Mouse (Mus musculus): ENCODE measurements around the gene Nt5c3b. TPM values are rescaled to one million over a fixed set of nuclear protein-coding genes. Genes with fewer than 3 reads are reported as not detected.

Gene Nt5c3b
- polyA plus RNA-seq, 1 experiment from 2014 or later = 70.4 TPM

DNA sequence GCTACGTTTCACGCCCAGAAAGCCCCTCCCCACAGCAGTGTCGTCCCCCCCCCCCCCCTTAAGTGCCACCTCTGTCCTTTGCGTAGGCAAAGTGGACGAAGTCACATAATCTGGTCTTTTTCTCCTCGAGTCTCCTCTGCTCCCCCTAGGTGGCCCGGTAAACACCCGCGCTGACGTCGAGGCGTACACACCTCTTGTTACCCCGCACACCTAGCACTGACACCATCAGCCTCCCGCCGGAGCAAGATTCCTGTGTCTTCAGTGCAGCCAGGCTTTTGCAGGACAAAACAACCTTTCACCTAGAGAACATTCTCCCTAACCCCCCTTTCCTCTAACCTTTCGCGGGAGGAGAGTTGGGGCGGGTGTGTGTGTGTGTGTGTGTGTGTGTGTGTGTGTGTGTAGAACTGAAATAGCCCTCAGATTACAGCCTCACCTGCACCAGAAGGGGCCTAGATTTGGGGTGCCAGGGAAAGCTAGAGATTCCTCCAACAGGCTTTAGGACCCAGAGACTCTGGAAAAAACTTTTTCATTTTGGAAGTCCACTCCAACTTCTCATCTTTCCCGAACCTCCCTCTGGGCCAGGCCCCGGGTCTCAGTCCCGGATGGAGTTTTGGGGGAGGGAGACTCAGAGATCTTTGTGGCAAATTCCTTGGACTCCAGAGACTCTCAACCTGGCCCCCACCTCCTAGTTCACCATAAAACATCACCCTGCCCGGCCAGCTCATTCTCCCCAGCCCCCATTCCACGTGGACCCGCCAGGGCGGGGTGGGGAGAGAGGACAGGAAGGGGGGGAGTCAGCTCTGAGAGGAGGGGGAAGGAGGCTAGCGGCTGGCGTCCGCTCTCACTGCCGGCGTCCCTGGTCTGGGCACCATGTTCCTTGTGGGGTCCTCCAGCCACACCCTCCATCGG lies 26.4 kb downstream of the Nt5c3b start, which contains the start of gene Fkbp10:
Gene Fkbp10, plus strand, starts transcription at position 784 of the 909 bp plus-strand sequence.
- H3K9ac ChIP-seq (ENCODE audit: low read depth, low read length) = peak within 1 kb of the TSS; percentile 61
- peaks cover 15% of the 10 kb centered on the region for H3K4me1 ChIP-seq (replicated peaks; ENCODE audit: control insufficient read depth, insufficient read depth, low read length)
- 1% methylated on average over 31 of the region's 31 CpGs for WGBS

DNA sequence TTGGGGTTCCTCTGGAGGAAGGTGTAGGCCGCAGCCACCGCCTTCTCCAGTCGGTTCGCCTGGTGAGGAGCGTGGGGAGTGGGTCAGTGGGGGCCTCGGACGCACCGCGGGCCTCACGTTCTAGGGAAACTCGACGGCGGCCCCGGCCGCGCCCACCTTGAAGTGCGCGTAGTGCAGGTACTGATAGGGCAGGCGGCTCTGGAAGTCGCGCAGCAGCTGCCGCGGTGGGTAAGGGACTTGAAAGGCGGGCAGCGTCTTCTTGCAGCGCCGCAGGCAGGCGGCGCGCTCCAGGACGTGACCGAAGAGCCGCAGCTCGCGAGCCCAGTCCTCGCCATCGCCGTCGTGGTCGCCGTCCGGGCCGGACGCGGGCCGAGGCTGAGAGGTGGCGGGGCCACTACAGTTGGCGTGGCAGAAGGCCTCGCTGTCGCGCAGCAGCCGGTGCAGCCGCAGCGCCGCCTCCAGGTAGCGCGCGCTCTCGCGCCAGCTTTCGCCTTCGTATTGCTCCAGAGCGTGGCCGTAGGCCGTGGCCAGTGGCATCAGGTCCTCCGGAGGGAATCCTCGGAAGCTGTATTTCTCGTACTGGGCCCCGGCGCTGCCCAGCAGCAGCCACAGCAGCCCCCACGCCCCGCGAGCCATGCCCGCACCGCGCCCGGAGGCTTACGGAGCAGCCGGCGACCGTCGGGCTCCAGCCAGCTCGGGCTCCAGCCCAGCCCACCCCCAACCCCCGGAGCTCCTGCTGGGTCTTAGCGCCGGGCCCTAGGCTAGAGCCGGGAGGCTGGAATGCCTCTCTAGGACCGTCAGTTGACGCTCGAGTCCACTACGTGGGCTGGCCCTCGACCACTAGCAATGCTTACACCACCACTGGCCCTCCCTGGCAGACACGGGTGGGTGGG lies 27.3 kb downstream of the Nt5c3b start, which contains the start of gene P3h4:
Gene P3h4, minus strand, starts transcription at position 816 of the 893 bp plus-strand sequence.
- Histone ChIP-seq H3K27ac (ENCODE audit: low read depth, low read length) (peak within 1 kb of the TSS; percentile 84), H3K4me1 (replicated peaks; ENCODE audit: control insufficient read depth, insufficient read depth, low read length) (peaks cover 15% of the 10 kb centered on the region), H3K4me2 (peak within 1 kb of the TSS; percentile 84), H3K36me3 (ENCODE audit: control insufficient read depth, insufficient read depth, low read length) (peaks cover 2% of the 10 kb centered on the region), H3K9ac (ENCODE audit: low read depth, low read length) (peak within 1 kb of the TSS; percentile 61), H3K4me3 (ENCODE audit: low read depth, low read length) (peak within 1 kb of the TSS; percentile 65), H3K9me3 (ENCODE audit: control insufficient read depth, low read length) (no peaks in the 10 kb centered on the region), H3K27me3 (replicated peaks; ENCODE audit: control insufficient read depth, insufficient read depth, low read length) (peaks cover 37% of the 10 kb centered on the region)
- peak; percentile 84 for DNase-seq (ENCODE audit: low spot score)
- WGBS = 1% methylated on average over 93 of the region's 93 CpGs
- peak; percentile 81 for ATAC-seq (replicated peaks; ENCODE audit: low FRiP score)

More for the DNA sequence above, 26.4 kb downstream of the Nt5c3b start, which contains the start of gene Fkbp10:
- Histone ChIP-seq H3K9me3 (ENCODE audit: control insufficient read depth, low read length) (no peaks in the 10 kb centered on the region), H3K27me3 (replicated peaks; ENCODE audit: control insufficient read depth, insufficient read depth, low read length) (peaks cover 37% of the 10 kb centered on the region), H3K4me2 (peak within 1 kb of the TSS; percentile 84), H3K36me3 (ENCODE audit: control insufficient read depth, insufficient read depth, low read length) (no peaks in the 10 kb centered on the region; the same call in 1 of the 2 replicates), H3K27ac (ENCODE audit: low read depth, low read length) (peak within 1 kb of the TSS; percentile 84), H3K4me3 (ENCODE audit: low read depth, low read length) (peak within 1 kb of the TSS; percentile 65)
- DNase-seq (ENCODE audit: low spot score) (peak; percentile 68), ATAC-seq (replicated peaks; ENCODE audit: low FRiP score) (peak; percentile 46)

DNA sequence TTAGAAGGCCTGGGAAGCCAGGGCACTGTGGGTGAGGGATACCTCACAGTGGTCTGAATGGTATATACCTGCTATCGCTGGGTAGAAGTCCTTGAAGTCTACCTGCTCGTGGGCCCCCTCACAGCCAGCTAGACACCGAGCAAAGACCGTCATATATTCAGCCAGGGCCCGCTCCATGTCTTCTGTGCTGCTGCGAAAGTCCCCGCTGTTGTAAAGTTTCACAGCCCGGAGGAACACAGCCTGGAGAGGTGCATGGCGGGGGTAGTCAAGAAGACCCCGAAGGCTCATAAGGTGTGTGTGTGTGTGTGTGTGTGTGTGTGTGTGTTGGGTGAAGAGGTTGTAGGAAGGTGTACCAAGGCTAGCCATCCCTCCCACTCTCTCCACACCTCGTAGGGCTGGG lies 28.1 kb downstream of the Nt5c3b start:
- DNase-seq (ENCODE audit: low spot score) (no peak), ATAC-seq (replicated peaks; ENCODE audit: low FRiP score) (no peak)
- H3K4me1 ChIP-seq (replicated peaks; ENCODE audit: control insufficient read depth, insufficient read depth, low read length) = peaks cover 15% of the 10 kb centered on the region
- H3K4me3 ChIP-seq (ENCODE audit: low read depth, low read length) = peak overlapping the region; percentile 65
- 71% methylated on average over 11 of the region's 11 CpGs for WGBS
- peak overlapping the region; percentile 84; the same call in 1 of the 2 replicates for H3K27ac ChIP-seq (ENCODE audit: low read depth, low read length)
- H3K27me3 ChIP-seq (replicated peaks; ENCODE audit: control insufficient read depth, insufficient read depth, low read length) = peaks cover 37% of the 10 kb centered on the region
- peak overlapping the region; percentile 84 for H3K4me2 ChIP-seq
- H3K9ac ChIP-seq (ENCODE audit: low read depth, low read length) = peak overlapping the region; percentile 61
- H3K9me3 ChIP-seq (ENCODE audit: control insufficient read depth, low read length) = no peaks in the 10 kb centered on the region
- peaks cover 5% of the 10 kb centered on the region for H3K36me3 ChIP-seq (ENCODE audit: control insufficient read depth, insufficient read depth, low read length)

DNA sequence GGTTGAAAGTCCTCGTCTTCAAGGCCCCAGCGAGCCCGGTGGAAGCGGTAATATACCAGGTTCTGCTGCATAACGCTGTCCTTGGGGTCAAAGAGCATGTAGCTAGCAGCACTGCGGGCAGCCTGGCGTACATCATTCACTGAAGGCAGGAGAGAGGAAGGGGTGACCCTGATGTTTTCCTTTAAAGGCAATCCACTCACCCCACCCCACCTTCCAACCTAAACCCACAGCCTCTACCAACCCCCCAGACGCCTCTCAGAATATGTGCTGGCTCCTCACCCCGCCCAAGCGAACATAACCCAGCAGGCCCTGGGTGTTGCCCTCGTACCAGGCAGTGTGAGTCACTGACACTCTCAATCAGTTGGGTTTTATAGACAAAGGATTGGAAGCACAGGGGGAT lies 29.9 kb downstream of the Nt5c3b start:
- H3K4me2 ChIP-seq = 0 out of 2 replicates have a peak overlapping the region, but pooled peaks have one; percentile 7
- WGBS = 61% methylated on average over 11 of the region's 11 CpGs
- H3K9me3 ChIP-seq (ENCODE audit: control insufficient read depth, low read length) = no peaks in the 10 kb centered on the region
- H3K27me3 ChIP-seq (replicated peaks; ENCODE audit: control insufficient read depth, insufficient read depth, low read length) = peaks cover 32% of the 10 kb centered on the region
- H3K27ac ChIP-seq (ENCODE audit: low read depth, low read length) = no peak overlapping the region
- peaks cover 5% of the 10 kb centered on the region for H3K36me3 ChIP-seq (ENCODE audit: control insufficient read depth, insufficient read depth, low read length)
- no peak for ATAC-seq (replicated peaks; ENCODE audit: low FRiP score)
- no peak overlapping the region for H3K9ac ChIP-seq (ENCODE audit: low read depth, low read length)
- peaks cover 15% of the 10 kb centered on the region for H3K4me1 ChIP-seq (replicated peaks; ENCODE audit: control insufficient read depth, insufficient read depth, low read length)
- no peak for DNase-seq (ENCODE audit: low spot score)
- H3K4me3 ChIP-seq (ENCODE audit: low read depth, low read length) = no peak overlapping the region

DNA sequence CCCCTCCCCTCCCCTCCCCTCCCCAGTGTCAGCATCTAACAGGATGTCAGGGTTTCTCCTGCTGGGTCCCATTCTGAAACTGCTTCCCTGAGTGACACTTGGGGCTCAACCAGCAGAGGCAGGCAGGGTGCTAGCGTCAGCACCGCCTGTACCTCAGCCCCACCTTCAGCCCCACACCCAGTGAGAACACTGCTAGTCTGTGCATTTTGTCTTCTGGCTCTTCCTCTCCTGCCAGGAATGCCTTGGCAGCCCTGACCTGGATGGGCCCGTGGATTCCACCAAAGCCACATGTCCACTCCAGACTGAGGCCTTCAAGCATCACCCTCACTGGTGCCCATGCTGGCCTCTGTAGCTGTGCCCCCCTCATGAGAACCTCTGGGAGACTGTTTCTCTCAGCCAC lies 31.9 kb downstream of the Nt5c3b start:
- H3K4me3 ChIP-seq (ENCODE audit: low read depth, low read length) = no peak overlapping the region
- peaks cover 6% of the 10 kb centered on the region for H3K4me1 ChIP-seq (replicated peaks; ENCODE audit: control insufficient read depth, insufficient read depth, low read length)
- H3K4me2 ChIP-seq = no peak overlapping the region
- WGBS = 79% methylated on average over 3 of the region's 3 CpGs
- no peaks in the 10 kb centered on the region for H3K9me3 ChIP-seq (ENCODE audit: control insufficient read depth, low read length)
- no peak overlapping the region for H3K27ac ChIP-seq (ENCODE audit: low read depth, low read length)
- H3K9ac ChIP-seq (ENCODE audit: low read depth, low read length) = no peak overlapping the region
- no peak for ATAC-seq (replicated peaks; ENCODE audit: low FRiP score)
- peaks cover 5% of the 10 kb centered on the region for H3K36me3 ChIP-seq (ENCODE audit: control insufficient read depth, insufficient read depth, low read length)
- no peak for DNase-seq (ENCODE audit: low spot score)
- peaks cover 12% of the 10 kb centered on the region for H3K27me3 ChIP-seq (replicated peaks; ENCODE audit: control insufficient read depth, insufficient read depth, low read length)

DNA sequence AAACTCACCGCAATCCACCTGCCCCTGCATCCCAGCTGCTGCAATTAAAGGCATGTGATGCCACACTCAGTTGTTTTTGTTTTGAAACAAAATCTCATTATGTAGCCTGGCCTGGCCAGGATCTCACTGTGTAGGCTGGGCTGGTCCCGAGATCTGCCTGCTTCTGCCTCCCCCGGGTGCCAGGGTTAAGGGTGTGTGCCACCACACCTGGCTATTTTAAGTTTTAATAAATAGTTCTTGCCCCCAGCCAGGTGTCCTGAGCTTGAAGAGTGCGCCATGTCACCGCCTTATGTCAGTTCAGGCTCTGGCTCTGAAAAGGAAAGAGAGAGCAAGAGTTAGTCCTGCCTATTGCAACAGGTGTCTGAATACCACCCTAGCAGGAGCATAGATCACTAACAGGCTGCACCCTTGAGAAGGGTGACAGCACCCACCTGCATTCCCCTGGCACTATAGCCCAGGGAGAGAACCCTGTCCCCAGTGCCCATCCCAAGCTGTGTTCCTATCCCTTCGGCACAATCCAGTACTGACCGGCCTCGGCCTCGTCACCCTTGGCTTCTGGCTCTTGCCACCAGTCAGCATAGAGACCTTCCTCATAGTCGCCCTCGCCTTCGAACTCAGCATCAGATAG lies 32.7 kb downstream of the Nt5c3b start:
- Histone ChIP-seq H3K9me3 (ENCODE audit: control insufficient read depth, low read length) (no peaks in the 10 kb centered on the region), H3K36me3 (ENCODE audit: control insufficient read depth, insufficient read depth, low read length) (peaks cover 5% of the 10 kb centered on the region), H3K4me1 (replicated peaks; ENCODE audit: control insufficient read depth, insufficient read depth, low read length) (peaks cover 5% of the 10 kb centered on the region), H3K4me2 (no peak overlapping the region), H3K27me3 (replicated peaks; ENCODE audit: control insufficient read depth, insufficient read depth, low read length) (peaks cover 5% of the 10 kb centered on the region), H3K9ac (ENCODE audit: low read depth, low read length) (no peak overlapping the region), H3K27ac (ENCODE audit: low read depth, low read length) (no peak overlapping the region), H3K4me3 (ENCODE audit: low read depth, low read length) (no peak overlapping the region)
- ATAC-seq (replicated peaks; ENCODE audit: low FRiP score) (no peak), DNase-seq (ENCODE audit: low spot score) (no peak)
- WGBS = 90% methylated on average over 12 of the region's 12 CpGs

DNA sequence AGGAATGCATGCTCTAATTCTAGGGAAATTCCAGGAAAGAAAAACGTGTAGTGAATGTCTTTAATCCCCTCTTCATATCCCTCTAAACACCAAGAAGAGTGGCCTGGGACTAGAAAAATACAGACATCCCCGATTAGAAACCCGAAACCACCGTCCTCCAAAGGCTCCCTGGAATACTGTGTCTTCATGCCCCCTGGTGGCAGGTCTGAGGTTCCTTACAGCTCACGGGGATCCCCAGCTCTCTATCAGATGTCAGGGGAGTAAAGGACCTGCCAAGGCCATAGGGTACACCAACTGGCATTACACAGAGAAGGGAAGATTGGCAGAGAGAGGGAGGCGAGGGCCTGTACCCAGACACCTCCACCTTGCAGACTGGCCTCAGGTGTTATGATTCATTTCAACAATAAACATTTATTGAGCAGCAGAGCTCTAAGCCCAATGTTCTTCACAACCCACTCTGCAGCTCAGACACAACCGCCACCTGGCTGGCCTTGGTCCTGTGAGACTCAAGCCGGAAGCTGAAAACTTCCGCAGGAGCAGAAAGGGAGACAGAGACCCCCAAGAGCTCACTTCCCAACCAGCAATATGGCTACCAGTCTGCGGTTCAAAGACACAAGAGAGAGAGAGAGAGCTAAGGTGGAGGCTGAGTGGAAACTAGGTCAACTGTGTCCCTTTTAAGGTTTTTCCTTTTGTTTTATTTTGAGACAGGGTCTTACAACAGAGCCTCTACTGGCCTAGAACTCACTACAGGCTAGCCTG lies 33.4 kb downstream of the Nt5c3b start:
- no peak for DNase-seq (ENCODE audit: low spot score)
- H3K9ac ChIP-seq (ENCODE audit: low read depth, low read length) = no peak overlapping the region
- no peak overlapping the region for H3K4me3 ChIP-seq (ENCODE audit: low read depth, low read length)
- peak; percentile 61 for ATAC-seq (replicated peaks; ENCODE audit: low FRiP score)
- H3K4me1 ChIP-seq (replicated peaks; ENCODE audit: control insufficient read depth, insufficient read depth, low read length) = peaks cover 12% of the 10 kb centered on the region
- no peak overlapping the region for H3K27ac ChIP-seq (ENCODE audit: low read depth, low read length)
- H3K36me3 ChIP-seq (ENCODE audit: control insufficient read depth, insufficient read depth, low read length) = peaks cover 5% of the 10 kb centered on the region
- H3K4me2 ChIP-seq = no peak overlapping the region
- H3K27me3 ChIP-seq (replicated peaks; ENCODE audit: control insufficient read depth, insufficient read depth, low read length) = peaks cover under 1% of the 10 kb centered on the region; the same call in 1 of the 2 replicates
- WGBS = 38% methylated on average over 10 of the region's 10 CpGs
- H3K9me3 ChIP-seq (ENCODE audit: control insufficient read depth, low read length) = no peaks in the 10 kb centered on the region
